Mouse (Mus musculus): Measurements from ENCODE around the gene Klhl24. TPM values are rescaled to one million over a fixed set of nuclear protein-coding genes. Genes with fewer than 3 reads are reported as not detected.

Klhl24 gene
- total RNA-seq (2014; fragmentation: Nextera tagmentation): 29.1 and 33.2 TPM in 2 replicates
- total RNA-seq (2017): 38.5 and 70.6 TPM in 2 replicates

DNA sequence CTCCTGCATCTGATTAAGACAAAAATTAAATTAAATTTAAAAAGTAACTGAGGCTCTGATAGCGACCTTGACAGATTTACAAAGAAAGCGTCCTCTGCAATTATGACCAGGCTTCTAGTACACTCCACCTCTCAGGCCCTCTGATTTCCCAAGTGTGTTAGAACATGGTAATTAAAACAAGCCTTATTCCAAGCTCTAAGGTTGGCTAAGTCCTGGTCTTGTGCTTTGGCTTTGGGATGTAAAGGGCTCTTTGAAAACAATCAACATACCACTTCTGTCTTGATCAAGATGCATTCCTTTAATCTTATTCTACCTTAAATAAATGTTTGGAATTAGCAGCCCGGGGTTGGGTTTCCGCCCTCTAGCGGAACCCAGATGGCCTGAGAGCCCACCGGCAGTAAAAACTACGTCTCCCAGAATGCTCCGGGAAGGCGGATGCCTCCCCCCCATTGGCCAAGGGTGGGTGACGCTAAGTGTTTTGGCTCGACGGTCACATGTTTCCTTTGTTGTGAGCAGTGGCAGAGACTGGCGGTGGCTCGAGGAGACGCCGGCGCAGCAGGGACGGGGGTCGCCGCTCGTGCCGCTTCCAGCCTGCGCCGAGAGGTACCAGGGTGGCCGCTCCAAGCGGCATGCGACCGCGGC is at the start of gene Klhl24:
Gene Klhl24, plus strand, starts transcription at position 474 of the 642 bp plus-strand sequence.
- ATAC-seq (replicated peaks; ENCODE audit: low FRiP score, low TSS enrichment, poor library complexity, severe bottlenecking): peak; percentile 91

DNA sequence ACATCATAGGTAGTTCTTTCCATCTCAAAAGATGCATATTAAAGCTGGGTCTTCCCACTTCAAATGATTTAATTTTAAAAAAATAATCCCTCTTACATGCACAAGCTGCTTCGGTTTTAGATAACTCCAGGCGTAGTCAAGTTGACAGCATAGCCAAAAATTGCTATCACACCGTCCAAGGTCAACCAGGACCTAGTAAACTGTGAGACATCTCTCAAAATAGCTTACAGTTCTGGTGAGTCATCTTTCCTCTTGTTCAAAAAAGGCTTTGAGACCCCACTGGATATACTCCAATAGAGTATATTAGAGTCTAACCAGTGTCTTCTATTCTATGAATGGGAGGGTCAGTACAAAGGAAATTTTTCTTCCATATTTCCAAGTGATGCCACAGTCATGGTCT is 44.7 kb upstream of the Klhl24 start:
- ATAC-seq (replicated peaks; ENCODE audit: low FRiP score, low TSS enrichment, poor library complexity, severe bottlenecking): no peak

DNA sequence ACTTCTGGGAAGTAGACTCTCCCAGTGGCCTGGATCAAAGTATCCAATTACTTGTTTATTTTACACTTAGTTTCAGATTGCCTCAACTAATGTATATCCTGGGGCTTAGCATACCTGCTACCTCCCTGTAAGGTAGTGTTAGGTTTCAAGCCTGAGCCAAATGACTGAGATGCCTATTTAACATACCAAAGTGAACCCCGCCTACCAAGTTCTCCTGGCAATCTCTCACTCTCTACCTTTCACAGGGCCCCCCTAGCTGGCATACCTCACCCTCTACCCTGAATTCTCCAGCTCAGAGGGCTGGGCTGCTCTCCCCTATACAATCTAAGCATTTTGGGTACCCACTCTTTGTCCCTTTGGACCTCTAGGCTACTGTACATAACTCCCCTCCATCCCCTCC is 24.6 kb upstream of the Klhl24 start:
- no peak for ATAC-seq (replicated peaks; ENCODE audit: low FRiP score, low TSS enrichment, poor library complexity, severe bottlenecking)

DNA sequence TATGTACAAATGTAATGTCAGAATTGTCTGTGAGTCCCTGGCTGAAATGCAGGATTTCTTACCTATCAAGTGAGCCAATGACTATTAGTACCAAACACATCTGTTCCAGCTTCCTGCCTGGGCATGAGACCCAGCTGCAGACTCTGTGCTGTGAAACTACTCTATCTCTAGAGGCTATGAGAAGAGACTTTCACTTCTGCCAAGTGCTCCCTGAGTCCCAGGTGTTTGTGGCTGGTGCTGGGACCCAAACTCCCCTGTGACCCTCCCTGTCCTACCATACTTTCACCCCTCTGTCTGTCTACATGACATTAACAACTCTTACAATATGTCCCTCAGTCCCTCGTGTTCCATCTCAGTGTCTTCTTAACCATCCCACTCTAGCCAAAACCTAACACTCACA is 20.7 kb upstream of the Klhl24 start:
- no peak for ATAC-seq (replicated peaks; ENCODE audit: low FRiP score, low TSS enrichment, poor library complexity, severe bottlenecking)

DNA sequence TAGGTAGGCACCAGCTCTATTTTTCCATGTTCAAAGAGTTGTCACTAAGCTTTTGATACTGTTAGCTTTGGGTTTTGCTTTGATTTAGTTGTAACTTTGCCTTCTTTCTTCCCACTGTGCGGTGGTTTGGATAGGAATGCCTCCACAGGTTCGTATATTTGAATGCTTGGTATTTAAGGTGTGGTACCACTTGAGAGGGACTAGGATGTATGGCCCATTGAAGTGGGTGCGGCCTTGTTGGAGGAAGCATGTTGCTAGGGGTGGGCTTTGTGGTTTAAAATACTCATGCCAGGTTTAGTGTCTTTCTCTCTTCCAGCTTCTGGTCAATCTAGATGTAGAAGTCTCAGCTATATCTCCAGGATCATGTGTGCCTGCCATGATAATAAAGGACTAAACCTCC is 17.1 kb upstream of the Klhl24 start:
- ATAC-seq (replicated peaks; ENCODE audit: low FRiP score, low TSS enrichment, poor library complexity, severe bottlenecking): no peak

DNA sequence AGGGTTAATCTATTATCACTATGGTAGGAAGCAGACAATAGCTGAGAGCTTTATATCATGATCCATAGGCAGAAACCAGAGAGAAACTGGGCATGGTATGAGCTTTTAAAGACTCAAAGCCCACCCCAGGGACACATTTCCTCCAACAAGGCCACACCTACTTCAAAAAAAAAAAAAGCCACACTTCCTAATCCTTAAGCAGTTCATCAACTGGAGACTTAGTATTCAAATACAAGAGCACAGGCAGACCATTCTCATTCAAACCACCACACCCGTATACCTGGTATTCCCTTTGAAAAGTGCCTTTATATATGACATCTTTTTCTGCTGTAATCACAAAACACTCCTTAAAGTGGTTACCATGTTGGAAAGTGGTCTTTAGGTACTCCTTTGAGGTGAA is 12.7 kb upstream of the Klhl24 start:
- no peak for ATAC-seq (replicated peaks; ENCODE audit: low FRiP score, low TSS enrichment, poor library complexity, severe bottlenecking)

DNA sequence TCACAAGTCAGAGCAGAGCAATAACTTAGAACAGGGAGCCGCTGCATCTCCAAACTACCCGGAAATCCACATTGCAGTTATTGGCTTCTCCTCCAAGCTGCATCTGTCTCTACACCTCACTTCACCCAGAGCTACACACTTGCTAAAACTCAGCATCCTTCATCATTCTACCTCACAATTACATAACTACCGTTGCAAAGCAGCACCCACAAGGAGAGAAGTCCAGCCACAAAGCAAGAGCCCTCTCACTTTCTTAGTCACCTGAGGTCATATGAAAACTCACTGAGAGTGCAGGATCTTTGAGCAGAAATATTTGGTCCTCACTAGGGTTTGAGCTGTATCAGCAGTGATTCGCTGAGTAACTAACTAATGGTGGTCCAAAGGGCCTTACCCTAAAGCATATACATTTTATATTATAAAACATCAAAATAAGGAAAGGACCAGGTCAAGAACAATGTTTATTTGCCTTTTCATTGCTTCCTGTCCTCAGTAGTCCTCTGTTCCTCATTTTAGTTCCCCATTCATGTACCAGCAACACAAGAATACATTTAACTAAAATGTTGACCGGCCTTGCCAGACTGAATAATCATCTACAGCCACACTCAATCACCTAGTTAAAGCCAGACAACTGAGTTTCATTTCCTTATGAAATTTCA is 12.0 kb upstream of the Klhl24 start:
- ATAC-seq (replicated peaks; ENCODE audit: low FRiP score, low TSS enrichment, poor library complexity, severe bottlenecking): no peak

DNA sequence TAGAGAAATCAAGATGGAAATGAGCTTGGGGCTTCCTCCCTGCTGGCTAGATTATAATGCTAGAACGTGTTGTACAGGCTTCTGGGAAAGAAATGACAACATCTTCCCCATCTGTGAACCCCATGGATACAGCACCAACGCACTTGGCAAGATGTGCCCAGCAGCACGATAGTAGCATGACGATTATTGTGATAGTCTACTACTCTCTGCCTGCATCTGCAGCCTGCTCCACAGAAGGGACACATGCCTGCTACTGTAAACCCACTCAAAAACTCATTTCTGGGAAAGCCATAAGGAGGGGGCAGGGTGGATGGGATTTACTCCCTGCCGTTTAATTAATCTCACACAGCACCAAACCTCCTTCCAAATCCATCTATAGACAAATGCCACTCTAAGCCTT is 10.4 kb upstream of the Klhl24 start:
- ATAC-seq (replicated peaks; ENCODE audit: low FRiP score, low TSS enrichment, poor library complexity, severe bottlenecking): no peak

DNA sequence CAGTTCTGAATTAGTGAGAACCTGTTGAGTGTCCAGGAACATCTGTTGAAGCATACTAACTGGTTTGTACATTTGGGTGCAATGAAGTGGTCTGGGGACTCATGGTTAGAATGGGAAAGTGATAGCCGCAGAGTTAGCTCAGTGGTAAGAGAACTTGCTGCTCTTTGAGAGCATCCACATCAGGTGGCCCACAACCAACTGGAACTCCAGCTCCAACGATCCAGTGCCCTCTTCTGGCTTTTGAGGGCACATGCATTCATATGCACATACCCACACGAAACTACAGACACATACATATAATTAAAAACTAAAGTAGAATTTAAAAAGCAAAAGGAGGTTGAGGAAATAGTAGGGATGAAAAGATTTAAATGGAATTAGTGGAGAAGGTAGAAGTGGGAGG is 7.7 kb upstream of the Klhl24 start:
- ATAC-seq (replicated peaks; ENCODE audit: low FRiP score, low TSS enrichment, poor library complexity, severe bottlenecking): no peak

DNA sequence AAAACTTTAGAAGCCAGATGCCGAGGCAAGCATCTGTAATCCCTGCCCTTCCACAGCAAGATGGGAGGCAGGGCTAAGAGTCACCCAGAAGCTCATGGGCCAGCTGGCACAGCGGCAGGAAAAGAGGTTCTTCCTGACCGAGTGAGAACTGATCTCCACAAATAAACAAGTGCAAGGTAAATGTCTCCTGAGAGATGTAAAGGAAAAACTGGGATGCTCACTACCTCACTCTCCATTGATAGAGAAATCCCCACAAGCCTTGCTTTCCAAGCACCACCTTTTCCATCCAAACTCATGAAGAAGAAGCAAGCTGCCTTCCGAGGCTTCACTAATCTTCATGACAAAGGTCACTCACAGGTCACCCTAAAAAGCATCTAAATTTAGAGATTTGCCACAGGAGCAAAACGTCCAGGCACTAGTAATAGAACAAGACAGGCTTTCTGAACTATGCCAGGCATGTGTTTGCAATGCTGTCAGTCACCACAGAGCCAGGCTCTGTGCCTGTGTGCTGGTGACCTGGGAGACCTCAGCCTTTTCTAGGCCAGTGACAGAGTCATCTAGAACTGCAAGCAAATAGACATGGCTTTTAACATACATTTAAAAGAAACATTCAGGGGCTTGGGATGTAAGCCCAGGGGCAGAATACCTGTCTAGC is 6.3 kb upstream of the Klhl24 start:
- ATAC-seq (replicated peaks; ENCODE audit: low FRiP score, low TSS enrichment, poor library complexity, severe bottlenecking): no peak

DNA sequence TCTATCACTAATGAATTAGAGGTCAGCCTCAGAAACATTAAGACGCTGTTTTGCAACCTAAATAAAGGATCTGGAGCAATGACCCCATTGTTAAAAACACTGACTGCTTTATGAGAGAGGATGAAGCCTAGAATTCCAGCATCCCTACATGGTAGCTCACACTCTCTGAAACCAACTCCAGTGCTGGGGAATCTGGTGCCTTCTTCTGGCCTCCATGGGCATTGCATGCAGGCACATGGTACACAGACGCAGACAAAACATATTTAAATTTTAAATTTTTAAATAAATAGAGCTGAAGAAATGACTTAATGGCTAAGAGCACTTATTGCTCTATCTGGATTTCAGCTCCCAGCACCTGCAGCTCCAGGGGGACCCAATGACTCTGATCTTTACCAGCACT is 1.4 kb upstream of the Klhl24 start:
- ATAC-seq (replicated peaks; ENCODE audit: low FRiP score, low TSS enrichment, poor library complexity, severe bottlenecking): no peak

DNA sequence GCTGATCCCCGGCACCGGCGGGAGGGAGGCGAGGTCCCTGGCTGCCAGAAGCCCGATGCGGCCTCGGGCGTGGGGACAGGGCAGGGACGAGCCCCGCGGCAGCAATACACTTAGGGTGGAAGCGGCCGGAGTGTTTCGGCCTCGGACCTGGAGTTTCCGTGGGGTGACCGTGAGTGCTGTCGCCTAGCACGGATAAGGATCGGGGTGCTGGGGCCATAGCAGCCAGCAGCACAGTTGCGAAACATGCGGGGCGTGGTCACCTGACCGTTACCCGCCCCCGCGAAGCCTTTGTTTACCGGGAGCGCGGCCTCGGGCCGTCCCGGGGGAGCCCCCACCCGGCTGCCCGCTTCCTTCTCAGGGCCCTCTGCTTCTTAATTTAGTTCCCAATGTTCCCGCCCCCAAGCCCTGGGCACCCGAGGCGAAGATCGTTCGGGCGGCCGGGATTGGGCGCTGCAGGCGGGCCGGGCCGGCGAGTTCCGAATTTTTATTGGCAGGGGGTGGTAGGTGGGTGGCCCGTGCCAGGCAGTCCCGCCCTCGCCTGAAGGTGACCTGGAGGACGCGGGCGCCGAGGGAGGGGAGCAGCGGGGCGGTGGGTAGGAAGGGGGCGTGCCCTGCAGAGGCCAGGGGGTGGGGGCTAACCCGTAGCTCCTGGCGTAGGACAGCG is 501 bp downstream of the Klhl24 start:
- peak; percentile 83 for ATAC-seq (replicated peaks; ENCODE audit: low FRiP score, low TSS enrichment, poor library complexity, severe bottlenecking)

DNA sequence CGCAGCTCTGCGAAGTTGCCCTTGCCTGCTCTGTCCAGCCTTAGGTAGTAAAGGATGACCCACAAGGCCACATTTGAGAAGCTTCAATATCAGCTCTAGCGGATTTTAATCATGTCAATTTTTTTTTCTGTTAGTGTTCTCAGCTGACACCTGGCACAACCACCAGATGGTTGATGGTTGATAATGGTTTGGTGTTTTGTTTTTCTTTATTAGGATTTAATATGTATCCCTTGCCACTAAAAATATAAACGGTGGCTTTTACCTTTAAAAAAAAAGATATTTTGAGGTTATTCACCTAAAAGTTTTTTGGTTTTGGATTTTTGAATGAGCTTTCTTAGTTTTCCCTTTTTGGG is 1.0 kb downstream of the Klhl24 start:
- no peak for ATAC-seq (replicated peaks; ENCODE audit: low FRiP score, low TSS enrichment, poor library complexity, severe bottlenecking)

DNA sequence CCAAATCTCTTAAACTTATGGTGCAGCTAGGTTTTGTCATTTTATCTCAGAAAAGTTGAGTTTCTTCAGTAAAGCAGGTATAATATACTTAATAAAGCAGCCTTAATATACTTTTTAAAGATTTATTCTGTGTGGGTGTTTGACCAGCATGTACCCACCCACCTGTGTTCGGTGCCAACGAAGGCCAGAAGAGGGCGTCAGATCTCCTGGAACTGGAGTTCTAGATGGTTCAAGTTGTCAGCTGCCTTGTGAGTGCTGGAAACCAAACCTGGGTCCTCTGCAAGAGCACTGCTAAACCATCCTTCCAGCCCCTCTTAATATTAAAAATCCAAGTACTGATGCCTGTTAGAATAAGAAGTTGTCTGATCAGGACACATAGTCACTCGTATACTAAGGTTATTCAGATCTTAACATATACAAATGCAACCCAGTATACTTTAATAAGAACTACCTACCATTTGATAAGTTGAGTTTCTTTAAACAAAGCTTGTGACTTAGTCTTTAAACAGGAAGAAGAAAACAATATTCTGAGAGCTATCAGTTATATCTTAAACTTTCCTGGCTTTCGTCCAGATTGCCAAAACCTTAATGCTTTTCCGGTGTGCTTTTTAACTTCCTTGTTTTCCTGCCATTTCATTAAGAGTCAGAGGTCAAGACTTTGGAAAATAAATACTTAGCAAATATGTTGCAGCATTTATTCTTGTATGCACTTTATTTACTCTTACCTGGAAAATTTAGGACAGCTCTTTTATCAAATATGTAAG is 1.7 kb downstream of the Klhl24 start:
- ATAC-seq (replicated peaks; ENCODE audit: low FRiP score, low TSS enrichment, poor library complexity, severe bottlenecking): no peak

DNA sequence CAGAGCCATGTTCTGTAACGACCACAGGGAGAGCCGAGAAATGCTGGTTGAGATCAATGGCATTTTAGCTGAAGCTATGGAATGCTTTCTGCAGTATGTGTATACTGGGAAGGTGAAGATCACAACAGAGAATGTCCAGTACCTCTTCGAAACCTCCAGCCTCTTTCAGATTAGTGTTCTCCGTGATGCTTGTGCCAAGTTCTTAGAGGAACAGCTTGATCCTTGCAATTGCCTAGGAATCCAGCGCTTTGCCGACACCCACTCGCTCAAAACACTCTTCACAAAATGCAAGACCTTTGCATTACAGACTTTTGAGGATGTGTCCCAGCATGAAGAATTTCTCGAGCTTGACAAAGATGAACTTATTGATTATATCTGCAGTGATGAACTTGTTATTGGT is 9.7 kb downstream of the Klhl24 start:
- ATAC-seq (replicated peaks; ENCODE audit: low FRiP score, low TSS enrichment, poor library complexity, severe bottlenecking): no peak

DNA sequence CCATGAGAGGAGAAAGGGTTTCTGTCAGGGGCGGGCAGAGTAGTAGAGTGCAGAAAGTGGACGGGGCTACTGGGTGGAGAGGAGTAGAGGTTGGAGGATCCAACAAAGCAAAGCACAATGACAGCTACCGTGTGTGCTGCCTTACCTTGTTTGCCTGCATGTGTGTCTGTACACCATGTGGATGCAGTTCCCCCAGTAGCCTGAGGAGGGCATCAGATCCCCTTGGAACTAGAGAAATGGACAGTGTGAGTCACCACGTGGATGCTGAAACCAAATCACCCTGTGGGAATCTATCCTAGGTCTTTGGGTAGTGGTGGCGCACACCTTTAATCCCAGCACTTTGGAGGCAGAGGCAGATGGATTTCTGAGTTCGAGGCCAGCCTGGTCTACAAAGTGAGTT is 11.6 kb downstream of the Klhl24 start:
- no peak for ATAC-seq (replicated peaks; ENCODE audit: low FRiP score, low TSS enrichment, poor library complexity, severe bottlenecking)

DNA sequence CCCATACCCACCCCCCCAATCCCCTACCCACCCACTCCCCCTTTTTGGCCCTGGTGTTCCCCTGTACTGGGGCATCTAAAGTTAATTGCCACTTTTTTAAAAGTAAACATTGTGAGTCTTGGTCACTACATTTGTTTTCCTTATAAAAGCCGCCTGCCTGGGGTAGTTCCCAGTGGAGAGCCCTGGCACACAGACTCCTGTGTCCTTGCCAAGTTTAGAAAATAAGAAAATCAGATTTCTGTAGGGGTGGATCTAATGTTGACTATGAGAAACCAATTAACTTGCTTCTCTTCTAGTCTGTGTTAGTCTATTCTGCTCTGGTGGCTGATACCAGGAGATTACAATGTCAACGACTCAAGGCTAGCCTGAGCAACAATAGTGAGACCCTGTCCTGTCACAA is 15.3 kb downstream of the Klhl24 start:
- ATAC-seq (replicated peaks; ENCODE audit: low FRiP score, low TSS enrichment, poor library complexity, severe bottlenecking): no peak

DNA sequence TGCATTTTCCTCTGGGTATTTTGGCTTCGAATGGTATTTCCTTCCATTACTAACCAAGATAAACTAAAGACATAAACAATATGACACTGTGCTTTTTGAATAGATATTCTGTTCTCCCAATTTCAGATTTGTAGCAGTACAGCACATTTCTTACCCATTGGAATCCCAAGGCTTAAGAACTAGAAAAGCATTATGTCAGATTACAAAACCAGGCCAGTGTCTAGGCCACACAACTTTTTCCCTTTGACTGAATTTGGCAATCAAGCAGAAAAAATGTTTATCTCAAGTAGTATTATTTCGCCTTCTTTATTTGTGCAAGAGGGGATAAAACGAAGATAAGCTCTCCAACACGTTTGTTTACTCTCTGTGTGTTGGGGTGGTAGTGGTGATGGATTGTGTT is 18.7 kb downstream of the Klhl24 start:
- ATAC-seq (replicated peaks; ENCODE audit: low FRiP score, low TSS enrichment, poor library complexity, severe bottlenecking): no peak

DNA sequence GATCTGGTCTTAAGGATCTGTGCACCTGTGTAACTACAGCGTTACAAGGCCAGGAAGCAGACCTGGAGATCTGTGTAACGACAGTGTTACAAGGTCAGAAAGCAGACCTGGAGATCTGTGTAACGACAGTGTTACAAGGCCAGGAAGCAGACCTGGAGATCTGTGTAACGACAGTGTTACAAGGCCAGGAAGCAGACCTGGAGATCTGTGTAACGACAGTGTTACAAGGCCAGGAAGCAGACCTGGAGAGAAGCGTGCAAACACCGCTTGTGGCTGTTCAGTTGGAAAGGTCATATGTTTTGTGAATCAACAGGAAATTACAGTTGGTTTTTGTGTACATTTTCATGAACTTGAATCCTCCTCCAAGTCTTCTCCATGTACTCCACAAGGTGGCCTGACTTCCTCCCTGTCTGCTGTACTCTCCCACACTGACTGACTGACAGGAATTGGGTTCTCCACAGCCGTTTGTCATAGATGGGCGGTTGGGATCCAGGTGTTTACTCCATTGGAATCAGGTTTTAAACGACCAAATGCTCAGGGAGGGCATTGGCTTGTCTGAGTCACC is 29.1 kb downstream of the Klhl24 start:
- ATAC-seq (replicated peaks; ENCODE audit: low FRiP score, low TSS enrichment, poor library complexity, severe bottlenecking): peak; percentile 22; the same call in 1 of the 2 replicates

DNA sequence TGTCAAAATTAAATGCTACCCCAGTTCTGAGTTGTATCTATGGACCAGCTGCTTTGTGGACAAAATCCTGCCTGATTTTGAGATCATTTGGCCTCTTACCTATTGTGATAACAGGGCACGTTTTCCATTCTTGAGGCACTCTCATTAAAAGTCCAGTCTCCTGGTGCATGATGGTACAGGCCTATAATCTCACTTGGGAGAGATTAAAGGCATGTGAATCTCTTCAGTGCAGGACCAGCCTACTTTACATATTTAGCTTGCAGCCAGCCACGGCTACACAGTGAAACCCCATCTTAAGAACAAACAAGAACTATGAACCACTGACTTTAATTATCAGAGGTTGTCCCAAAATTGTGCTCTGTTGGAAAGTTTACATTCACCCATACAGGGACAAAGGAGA is 33.1 kb downstream of the Klhl24 start:
- no peak for ATAC-seq (replicated peaks; ENCODE audit: low FRiP score, low TSS enrichment, poor library complexity, severe bottlenecking)
